Mouse (Mus musculus): ENCODE data around the gene Fyn.

- TF ChIP-seq CTCF (IDR thresholded peaks at IDR 0.05; ENCODE audit: insufficient read depth, low read length) (no peak), POLR2A (IDR thresholded peaks at IDR 0.05; ENCODE audit: borderline replicate concordance, extremely low read depth, low read depth, low read length) (no peak)
These were observed 228.6 kb downstream of the Fyn start for GRCm38 (mm10) chr10:39597116-39597791.

All from lung, adult 2 months (tissue).